Mouse (Mus musculus) forelimb bud, embryonic 11.5 days (tissue): Measurements from ENCODE around the gene Mta2.
A peak's percentile ranks its signal among the peaks of the same experiment; 100 is the strongest.

Experiments used
- DNase-seq: peaks from one replicate; pipeline ENCODE4 v3.0.0-alpha.2; 2012; ENCODE audit warnings: low read depth, low spot score

The Mta2 gene

DNA sequence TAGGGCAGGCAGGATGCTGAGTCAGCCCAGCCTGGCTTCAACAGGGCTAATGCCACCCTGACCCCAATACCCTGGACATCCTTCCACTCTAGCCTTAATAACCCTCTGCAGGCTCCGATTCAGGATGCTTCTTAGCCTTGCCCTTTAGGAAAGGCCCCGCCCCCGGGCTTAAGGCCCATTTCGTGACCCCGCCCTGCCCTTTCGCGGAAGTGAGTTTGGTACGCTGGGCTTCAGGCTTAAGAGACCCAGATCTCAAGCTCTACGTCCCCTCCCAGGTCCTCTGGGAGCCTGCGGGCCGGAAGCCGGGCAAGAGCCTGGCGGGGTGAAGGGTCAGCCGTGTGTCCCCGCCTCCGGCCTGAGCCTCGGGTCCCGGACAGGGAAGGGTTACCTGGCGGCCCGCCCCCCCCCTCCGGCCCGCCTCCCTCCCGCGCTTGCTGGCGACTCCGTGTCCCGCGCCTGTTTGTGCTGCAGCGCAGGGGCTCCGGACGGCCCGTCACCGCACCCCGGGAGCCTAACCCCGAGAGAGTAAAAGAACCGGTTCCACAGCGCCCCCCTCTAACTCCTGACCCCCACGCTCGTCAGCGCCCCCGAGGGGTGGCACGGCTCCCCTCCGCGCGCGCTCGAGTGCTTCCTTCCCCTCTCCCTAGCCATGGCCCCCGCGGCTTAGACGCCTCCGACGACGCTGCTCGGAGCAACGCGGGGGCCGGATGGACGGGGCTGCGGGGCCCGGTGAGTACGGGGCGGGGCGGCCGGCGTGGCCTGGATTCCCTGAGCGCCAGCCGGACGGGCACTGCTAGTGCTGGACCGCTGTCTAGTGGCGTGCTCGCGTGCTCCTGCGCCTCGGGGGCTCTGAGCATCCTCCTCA, 12.2 kb upstream of the Mta2 start, which contains the start of the genes Rom1 and Eml3:
TSS of gene Rom1 (minus strand) at position 133 of the 865 bp plus-strand sequence.
TSS of gene Eml3 (plus strand) at position 329 of the 865 bp plus-strand sequence.
- peak; percentile 67 for DNase-seq

- DNase-seq: no peak
Measured at GRCm38 (mm10) chr19:8930117-8930516, 11.6 kb upstream of the Mta2 start.

- DNase-seq: no peak
Measured at GRCm38 (mm10) chr19:8930771-8931170, 10.9 kb upstream of the Mta2 start.

GRCm38 (mm10) chr19:8936736-8937135, 4.9 kb upstream of the Mta2 start:
- no peak for DNase-seq

- no peak for DNase-seq
Measured at GRCm38 (mm10) chr19:8940526-8941133, 1.0 kb upstream of the Mta2 start.

DNA sequence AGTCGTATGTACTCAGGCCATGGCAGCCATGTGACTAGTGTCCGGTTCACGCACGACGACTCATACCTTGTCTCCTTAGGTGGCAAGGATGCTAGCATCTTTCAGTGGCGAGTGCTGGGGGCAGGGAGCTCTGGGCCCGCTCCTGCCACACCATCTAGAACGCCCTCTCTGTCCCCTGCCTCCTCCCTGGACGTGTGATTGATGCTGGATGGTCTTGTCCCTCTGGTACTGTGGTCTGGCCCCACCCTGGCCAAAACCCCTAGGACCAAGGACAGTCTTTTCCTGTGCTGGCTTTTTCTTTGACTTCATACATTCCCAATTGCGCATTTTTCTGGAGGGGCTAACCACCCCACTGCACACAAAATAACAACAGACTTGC, 550 bp upstream of the Mta2 start:
- no peak for DNase-seq

- no peak for DNase-seq
Measured at GRCm38 (mm10) chr19:8942276-8942964, 745 bp downstream of the Mta2 start.

DNA sequence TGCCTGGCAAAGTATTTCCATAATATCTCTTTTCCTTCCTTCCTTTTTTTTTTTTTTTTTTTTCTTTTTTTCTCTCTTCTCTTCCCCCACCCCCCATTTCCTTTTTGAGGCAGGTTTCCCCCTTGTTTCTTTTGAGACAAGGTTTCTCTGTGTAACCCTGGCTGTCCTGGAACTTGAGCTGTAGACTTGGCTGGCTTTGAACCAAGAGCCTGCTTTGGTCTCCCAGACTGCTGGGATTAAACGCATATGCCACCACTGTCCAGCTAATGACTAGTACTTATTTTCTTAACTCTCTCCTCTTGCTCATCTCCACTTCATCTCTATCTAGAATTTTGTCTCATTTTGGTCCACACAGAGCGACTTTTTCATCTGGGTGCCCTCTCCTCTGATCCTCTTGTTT, 1.4 kb downstream of the Mta2 start:
- DNase-seq: no peak

- no peak for DNase-seq
Measured at GRCm38 (mm10) chr19:8944062-8944461, 2.4 kb downstream of the Mta2 start.

GRCm38 (mm10) chr19:8944750-8945149, 3.1 kb downstream of the Mta2 start:
- peak; percentile 84 for DNase-seq

GRCm38 (mm10) chr19:8945251-8945650, 3.6 kb downstream of the Mta2 start:
- DNase-seq: no peak

DNA sequence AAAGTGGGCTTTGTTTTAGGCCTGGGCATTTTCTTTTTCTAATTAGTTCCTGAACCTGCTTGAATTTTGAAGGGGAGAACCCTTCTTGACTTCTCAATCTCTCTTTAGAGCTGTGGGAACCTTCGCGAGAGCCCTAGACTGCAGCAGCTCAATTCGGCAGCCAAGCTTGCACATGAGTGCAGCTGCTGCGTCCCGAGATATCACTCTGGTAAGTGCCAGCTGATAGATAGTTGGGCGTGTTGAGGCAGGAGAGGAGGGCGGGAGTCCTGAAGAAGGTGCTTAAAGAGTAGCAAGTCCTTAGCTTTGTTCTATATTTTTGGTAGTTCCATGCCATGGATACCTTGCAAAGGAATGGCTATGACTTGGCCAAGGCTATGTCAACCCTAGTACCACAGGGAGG, 5.3 kb downstream of the Mta2 start:
- DNase-seq: no peak

GRCm38 (mm10) chr19:8950190-8950589, 8.5 kb downstream of the Mta2 start:
- no peak for DNase-seq

DNA sequence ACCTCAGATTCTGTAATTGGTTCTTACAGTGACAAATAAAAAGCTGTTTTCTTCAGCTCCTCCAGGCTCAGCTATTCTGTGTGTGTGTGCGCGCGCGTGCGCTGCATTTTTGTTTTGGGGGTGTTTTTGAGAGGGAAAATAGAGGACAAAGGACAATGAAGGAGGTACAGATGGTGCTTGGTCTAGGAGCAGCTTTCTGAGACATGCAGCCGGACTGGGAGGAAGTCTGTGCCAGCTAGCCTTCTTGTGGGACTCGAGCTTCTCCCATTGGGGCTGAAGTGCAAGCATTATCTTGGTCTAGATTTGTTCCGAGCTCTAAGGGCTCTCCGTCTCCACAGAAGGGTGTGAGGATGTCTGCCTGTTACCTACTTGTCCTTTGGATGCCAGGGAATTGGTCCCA, 10.6 kb downstream of the Mta2 start:
- DNase-seq: no peak

GRCm38 (mm10) chr19:8953135-8954039, 11.7 kb downstream of the Mta2 start, which contains the start of gene Tut1:
Gene Tut1, plus strand, starts transcription at chr19:8953847.
- peak; percentile 97 for DNase-seq

- no peak for DNase-seq
Measured at GRCm38 (mm10) chr19:8954171-8954570, 12.5 kb downstream of the Mta2 start.

GRCm38 (mm10) chr19:8962256-8962655, 20.6 kb downstream of the Mta2 start:
- DNase-seq: no peak

DNA sequence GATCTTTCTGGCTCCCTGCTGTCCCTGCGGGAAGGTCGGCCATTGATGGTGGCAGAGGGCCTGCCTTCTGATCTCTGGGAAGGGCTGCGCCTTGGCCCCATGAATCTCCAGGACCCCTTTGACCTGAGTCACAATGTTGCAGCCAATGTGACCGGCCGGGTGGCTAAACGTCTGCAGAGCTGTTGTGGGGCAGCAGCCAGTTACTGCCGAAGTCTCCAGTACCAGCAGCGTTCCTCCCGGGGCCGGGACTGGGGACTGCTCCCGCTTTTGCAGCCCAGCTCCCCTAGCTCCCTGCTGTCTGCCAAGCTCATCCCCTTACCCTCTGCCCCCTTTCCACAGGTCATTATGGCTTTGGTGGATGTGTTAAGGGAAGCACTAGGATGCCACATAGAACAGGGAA, 23.4 kb downstream of the Mta2 start:
- DNase-seq: no peak

DNA sequence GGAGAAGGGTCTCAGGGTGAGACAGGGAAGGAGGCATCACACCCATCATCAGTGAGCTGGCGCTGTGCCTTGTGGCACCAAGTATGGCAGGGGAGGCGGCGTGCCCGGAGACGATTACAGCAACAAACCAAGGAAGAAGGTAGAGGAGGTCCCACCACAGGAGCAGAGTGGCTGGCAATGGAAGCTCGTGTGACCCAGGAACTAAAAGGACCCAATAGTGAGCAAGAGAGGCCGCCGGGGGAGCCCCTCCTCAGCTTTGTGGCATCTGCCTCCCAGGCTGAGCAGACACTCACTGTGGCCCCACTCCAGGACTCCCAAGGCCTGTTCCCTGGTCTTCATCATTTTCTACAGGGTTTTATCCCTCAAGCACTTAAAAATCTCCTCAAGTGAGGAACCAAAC, 24.1 kb downstream of the Mta2 start:
- DNase-seq: no peak

DNA sequence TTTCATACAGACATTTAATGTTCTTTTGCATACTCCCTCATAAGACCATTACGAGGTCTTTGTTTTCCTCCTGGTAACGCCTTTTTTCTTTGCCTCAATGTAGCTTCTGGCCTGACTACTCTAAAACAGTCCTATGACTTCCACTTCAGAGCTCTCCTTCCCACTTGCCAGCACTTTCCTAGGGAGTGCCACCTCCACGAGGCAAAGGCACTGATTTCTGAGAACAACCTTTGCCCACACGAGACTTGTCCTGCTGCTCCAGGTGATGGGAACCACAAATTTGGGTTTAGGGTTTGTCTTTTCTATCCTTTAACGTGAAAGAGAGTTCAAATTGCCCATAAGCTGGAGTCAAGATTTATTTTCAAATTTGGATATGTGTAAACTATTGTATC, 24.5 kb downstream of the Mta2 start:
- no peak for DNase-seq

GRCm38 (mm10) chr19:8966590-8967372, 25.1 kb downstream of the Mta2 start, which contains the start of gene Eef1g:
Gene Eef1g, plus strand, starts transcription at chr19:8967041.
- peak; percentile 99 for DNase-seq
